Mouse (Mus musculus) monocyte, adult 5-6 weeks (primary cell): ENCODE results near the gene Kirrel2. TPM values are rescaled to one million over a fixed set of nuclear protein-coding genes. Genes with fewer than 3 reads are reported as not detected.
"Not testable (repeated sequence)": the region's sequence is repeated elsewhere in the genome, so short reads cannot be mapped to it uniquely, and the experiment has no call there.

ENCODE experiments used
- ATAC-seq: fragments of 153-309, 156-312 bp; replicated peaks from 2 replicates; pipeline ENCODE4 v1.8.0; 2017; ENCODE audit warnings: mild to moderate bottlenecking; ENCODE audit not compliant: low TSS enrichment, insufficient number of reproducible peaks, severe bottlenecking, poor library complexity, low FRiP score
- total RNA-seq: library from RNA; stranded (forward); fragments of 200-1000, 200-491, 200-594 nt; gene quantifications from 3 replicates; pipeline ENCODE4 v1.2.3, GENCODE M21; 2017

The Kirrel2 gene
- not detected in 3 replicates for total RNA-seq

DNA sequence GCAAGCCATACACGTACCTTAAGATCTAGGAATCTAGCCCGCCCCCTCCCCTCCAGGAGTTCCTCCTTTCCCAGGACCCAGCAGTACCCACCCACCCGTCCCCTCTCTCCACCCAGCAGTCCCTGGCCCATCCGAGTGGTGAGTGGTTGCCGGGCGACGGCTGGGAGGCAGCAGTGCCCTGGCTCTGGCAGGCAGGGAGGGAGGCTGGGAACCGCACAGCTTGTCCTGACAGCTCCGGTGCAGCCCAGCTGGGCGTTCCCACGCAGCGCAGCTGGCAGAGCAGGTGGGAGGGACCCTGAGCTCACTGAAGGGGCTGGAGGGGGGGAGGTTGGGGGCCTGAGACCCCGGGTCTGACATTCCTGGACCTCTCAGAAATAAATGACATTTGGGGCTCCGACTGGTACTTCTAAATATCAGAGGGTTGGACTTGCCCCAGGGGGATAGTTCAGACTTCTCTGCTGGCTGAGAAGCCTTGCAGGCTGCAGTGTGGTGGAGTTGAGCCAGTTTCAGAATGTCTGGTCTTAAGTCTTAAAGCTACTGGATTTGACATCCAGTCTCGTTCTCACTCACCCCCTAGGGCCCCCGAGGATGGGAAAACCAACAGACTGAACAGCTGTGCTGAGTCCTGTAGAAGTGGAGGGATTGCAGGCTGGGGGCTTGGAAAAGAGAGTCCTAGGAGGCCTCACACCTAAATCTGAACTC, at the start of gene Kirrel2, which contains the start of gene Nphs1:
TSS of gene Kirrel2 (minus strand) at position 62 of the 702 bp plus-strand sequence.
TSS of gene Nphs1 (plus strand) at position 687 of the 702 bp plus-strand sequence.
- ATAC-seq, result no peak

DNA sequence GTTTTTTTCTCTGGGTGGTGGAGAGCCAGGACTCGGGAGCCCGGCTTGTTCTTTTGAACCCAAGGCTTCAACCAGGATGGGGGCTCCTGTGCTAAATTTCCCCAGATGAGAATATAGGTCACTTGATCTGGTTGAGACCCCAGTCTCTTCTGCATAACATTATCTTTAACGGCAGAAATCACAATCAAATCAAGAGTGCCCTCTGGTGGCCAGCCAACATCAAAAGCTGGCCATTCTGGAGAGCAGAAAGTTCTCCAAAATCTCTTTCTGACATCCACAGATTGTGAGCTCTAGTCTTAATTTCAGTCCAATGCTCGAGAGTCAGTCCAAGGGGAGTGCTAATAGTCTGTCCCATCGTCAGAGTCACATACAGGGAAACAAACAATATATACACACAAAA, 43.7 kb upstream of the Kirrel2 start:
- ATAC-seq, result not testable (repeated sequence)

- not testable (repeated sequence) for ATAC-seq
Observed at GRCm38 (mm10) chr7:30495506-30496042, 38.1 kb upstream of the Kirrel2 start.

DNA sequence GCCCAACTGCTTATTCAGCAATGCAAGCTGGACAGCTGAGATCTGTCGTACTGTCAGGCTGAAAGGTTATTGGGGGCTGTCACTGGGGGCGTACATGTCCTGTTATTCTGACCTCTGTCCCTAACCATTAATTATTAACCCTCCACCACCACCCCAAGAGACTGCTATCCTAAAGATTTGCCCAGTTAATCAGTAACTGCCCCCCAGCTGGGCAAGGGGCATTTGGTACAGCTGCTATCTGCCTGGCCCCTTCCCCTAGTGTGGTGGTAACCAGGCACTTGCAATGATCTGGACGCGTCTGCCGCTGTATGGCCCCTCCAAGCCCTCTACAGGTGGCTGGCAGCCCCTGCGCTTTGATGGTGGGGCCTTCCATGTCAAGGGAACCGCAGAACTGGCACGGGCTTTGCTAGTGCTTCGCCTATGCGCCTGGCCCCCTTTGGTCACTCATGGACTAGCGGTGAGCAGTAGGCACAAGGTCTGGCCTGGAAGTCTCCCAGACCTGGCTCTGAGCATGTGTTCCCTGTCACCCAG, 36.0 kb upstream of the Kirrel2 start, which contains the start of gene Prodh2:
TSS of gene Prodh2 (plus strand) at position 222 of the 531 bp plus-strand sequence.
- no peak for ATAC-seq

GRCm38 (mm10) chr7:30492765-30493164, 35.3 kb upstream of the Kirrel2 start:
- peak; percentile 52; the same call in 1 of the 2 replicates for ATAC-seq

DNA sequence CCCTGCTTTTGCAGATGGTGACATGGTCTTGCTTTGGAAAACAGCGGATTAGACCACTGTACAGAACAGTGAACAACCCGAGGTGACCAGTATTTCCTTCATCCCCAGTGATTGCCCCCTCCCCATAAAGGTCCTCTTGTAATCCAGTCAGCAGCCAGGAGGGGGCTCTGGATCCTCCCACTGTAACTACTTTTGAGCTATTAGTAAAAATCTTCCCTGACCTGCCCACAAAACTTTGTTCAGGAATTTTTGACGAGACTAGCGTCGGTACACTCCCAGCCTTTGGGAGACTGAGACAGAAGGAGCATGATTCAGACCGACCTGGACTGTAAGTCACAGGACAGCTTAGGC, 33.4 kb upstream of the Kirrel2 start:
- no peak for ATAC-seq

DNA sequence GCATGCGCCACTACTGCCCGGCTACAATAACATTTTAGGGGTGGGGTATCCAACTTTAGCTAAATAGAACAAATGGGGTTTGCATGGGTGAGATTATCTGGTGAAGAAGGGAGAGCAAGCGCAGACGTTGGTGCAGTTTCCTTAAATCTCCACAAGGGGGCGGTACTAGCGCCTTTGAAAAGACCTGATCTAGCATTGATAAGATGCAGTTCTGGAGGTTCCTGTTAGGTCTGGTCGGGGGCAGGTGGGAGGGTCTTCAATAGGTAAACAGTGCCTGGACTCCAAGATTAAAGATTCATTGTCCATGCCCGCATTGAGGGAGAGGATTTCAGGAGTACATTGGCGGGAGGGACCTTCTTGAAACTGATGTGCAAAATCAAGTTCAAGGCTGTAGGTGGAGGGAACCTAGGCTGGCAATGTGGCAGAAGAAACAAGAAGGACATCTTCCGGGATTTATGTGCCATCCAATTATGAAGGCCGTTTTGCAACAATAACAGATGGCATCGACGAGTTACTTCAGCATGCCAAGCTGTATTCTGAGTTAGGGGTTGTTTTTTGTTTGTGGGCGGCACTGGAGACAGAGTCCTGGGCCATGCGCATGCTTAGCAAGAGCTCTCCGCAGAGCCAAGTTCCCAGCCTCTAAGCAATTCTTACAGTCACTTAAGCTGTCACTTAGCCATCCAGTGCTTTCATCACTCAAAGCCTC, 32.9 kb upstream of the Kirrel2 start:
- no peak for ATAC-seq

GRCm38 (mm10) chr7:30484250-30484649, 26.8 kb upstream of the Kirrel2 start:
- ATAC-seq, result no peak

DNA sequence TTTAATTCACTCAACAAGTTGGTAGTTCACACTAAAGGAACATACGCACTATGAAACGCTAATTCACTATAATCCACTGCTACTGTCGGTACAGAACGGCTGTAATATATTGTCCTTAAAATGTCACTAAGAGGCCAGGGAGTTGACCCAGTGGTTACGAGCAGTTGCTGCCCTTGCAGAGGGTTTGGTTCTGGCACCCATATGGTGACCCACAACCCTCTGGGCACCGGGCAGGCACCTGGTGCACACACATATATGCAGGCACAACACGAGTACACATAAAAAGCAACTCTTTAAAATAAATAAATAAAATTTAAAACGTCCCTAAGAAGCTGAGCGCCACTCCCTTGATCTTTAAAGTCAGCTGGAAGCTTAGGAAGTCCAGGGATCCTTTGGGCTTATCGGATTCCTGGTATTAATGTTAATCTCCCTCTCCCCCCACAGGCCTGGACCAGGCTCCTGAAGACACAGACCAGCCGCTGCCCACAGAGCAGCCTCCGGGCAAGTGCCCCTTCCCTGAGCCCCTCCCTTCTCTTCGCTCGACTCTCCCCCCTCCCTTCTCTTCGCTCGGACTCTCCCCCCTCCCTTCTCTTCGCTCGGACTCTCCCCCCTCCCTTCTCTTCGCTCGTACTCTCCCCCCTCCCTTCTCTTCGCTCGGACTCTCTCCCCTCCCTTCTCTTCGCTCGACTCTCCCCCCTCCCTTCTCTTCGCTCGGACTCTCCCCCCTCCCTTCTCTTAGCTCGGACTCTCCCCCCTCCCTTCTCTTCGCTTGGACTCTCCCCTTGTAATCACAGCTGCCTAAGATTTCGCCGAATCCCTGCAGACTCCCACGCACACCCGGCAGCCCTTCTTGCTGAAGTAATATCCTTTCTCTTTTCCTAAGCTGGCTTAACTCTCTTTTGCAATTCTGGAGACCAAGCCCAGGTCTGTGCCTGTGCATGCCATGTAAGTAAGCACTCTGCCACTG, 20.2 kb upstream of the Kirrel2 start:
- ATAC-seq, result no peak

DNA sequence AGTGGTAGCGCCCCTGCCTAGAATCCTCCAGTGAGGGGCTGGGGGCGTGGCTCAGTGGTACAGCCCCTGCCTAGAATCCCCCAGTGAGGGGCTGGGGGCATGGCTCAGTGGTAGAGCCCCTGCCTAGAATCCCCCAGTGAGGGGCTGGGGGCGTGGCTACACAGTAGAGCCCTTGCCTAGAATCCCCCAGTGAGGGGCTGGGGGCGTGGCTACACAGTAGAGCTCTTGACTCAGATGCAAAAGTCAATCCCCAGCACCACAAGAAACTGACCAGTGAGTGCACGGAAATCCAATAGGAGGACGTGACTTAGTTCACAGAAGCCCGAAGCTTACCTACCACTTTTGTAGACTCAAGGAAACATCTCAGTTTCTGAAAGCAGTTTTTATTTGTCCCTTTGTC, 18.6 kb upstream of the Kirrel2 start:
- ATAC-seq, result not testable (repeated sequence)

DNA sequence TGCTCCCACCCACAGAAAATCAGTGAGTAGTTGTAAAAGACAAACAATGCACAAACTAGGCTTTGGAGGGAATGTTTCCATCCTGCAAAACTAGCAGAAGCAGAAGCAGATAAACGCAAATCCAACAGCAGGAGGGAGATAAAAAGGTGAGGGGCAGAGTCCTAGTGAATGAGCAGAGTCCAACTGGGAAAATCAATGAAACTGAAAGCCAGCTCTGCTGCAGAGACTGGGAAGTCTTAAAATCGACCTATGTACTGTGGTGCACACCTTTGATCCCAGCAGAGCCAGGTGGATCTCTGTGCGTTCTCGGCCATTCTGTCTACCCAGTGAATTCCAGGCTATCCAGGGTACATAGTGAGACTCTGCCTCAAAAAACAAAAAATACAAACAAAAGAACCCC, 17.5 kb upstream of the Kirrel2 start:
- ATAC-seq, result no peak

- peak; percentile 73; the same call in 1 of the 2 replicates for ATAC-seq
Observed at GRCm38 (mm10) chr7:30472411-30472810, 14.9 kb upstream of the Kirrel2 start.

- ATAC-seq, result no peak
Observed at GRCm38 (mm10) chr7:30464816-30465300, 7.4 kb upstream of the Kirrel2 start.

- ATAC-seq, result no peak
Observed at GRCm38 (mm10) chr7:30463996-30464395, 6.5 kb upstream of the Kirrel2 start.

DNA sequence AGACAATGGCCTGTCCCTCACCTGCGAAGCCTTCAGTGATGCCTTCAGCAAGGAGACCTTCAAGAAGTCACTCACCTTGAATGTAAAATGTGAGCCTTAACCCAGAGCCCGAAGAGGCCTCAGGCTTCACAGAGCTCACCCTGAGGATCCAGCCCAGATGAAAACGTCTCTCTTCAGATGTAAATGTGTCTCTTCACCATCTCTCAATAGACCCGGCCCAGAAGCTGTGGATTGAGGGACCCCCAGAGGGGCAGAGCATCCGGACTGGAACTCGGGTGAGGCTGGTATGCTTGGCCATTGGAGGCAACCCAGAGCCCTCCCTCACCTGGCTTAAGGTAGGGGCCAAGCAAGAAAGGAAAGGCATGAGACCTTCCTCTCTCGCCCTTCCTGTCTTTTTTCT, 6.1 kb upstream of the Kirrel2 start:
- ATAC-seq, result no peak

GRCm38 (mm10) chr7:30459484-30459883, 2.0 kb upstream of the Kirrel2 start:
- no peak for ATAC-seq

GRCm38 (mm10) chr7:30456911-30457628, 420 bp downstream of the Kirrel2 start:
- no peak for ATAC-seq

GRCm38 (mm10) chr7:30456487-30456886, 1.0 kb downstream of the Kirrel2 start:
- no peak for ATAC-seq
